Mouse (Mus musculus): ENCODE results near the gene Cd37. TPM values are rescaled to one million over a fixed set of nuclear protein-coding genes. Genes with fewer than 3 reads are reported as not detected.

The Cd37 gene
- total RNA-seq, 2 experiments from 2014 or later = 3.7 to 5.5 TPM

- Histone ChIP-seq H3K4me3 (no peak overlapping the region), H3K27ac (no peak overlapping the region)
- no peak for DNase-seq (ENCODE audit: low spot score in 2 of 2)
- TF ChIP-seq CTCF (conservative IDR thresholded peaks at IDR 0.05) = no peak
Measured at GRCm38 (mm10) chr7:45191803-45192363, 47.0 kb downstream of the Cd37 start.

GRCm38 (mm10) chr7:45191161-45191560 lies 47.8 kb downstream of the Cd37 start:
- no peak for DNase-seq (ENCODE audit: low spot score in 2 of 2)
- Histone ChIP-seq H3K4me3 (no peak overlapping the region), H3K27ac (no peak overlapping the region)
- no peak for TF ChIP-seq CTCF (conservative IDR thresholded peaks at IDR 0.05)

- Histone ChIP-seq H3K27ac (no peak overlapping the region), H3K4me3 (no peak overlapping the region)
- TF ChIP-seq CTCF (conservative IDR thresholded peaks at IDR 0.05) = no peak
- no peak for DNase-seq (ENCODE audit: low spot score in 2 of 2)
Measured at GRCm38 (mm10) chr7:45190186-45190585, 48.7 kb downstream of the Cd37 start.

GRCm38 (mm10) chr7:45189600-45189999 lies 49.3 kb downstream of the Cd37 start:
- no peak for TF ChIP-seq CTCF (conservative IDR thresholded peaks at IDR 0.05)
- no peak for DNase-seq (ENCODE audit: low spot score in 2 of 2)
- Histone ChIP-seq H3K27ac (no peak overlapping the region), H3K4me3 (no peak overlapping the region)

GRCm38 (mm10) chr7:45185921-45186320 lies 53.0 kb downstream of the Cd37 start:
- H3K4me3 ChIP-seq = no peak overlapping the region
- no peak overlapping the region for H3K27ac ChIP-seq
- no peak for TF ChIP-seq CTCF (conservative IDR thresholded peaks at IDR 0.05)

GRCm38 (mm10) chr7:45183672-45184071 lies 55.2 kb downstream of the Cd37 start:
- no peak overlapping the region for H3K27ac ChIP-seq
- no peak for DNase-seq (ENCODE audit: low spot score in 2 of 2)
- TF ChIP-seq CTCF (conservative IDR thresholded peaks at IDR 0.05) = no peak
- H3K4me3 ChIP-seq = no peak overlapping the region

More at GRCm38 (mm10) chr7:45185921-45186320, 53.0 kb downstream of the Cd37 start:
- DNase-seq (ENCODE audit: low spot score in 2 of 2) = no peak

Other genes with a start within 250 kb of the Cd37 start
- gene Irf3, start 241.5 kb downstream of the Cd37 start, total RNA-seq (2021) = 10 to 100 TPM; 38.4 to 42.7 TPM
- gene Bcl2l12, start 240.4 kb downstream of the Cd37 start, total RNA-seq (2021) = 1 to 10 TPM; 2.5 to 3.7 TPM
- 100 to 1,000 TPM; 166 to 168 TPM for gene Scaf1, start 222.8 kb downstream of the Cd37 start, total RNA-seq (2021)
- 10 to 100 TPM; 12.4 to 13.1 TPM for gene Rras, start 221.2 kb downstream of the Cd37 start, total RNA-seq (2021)
- gene Prr12, start 186.2 kb downstream of the Cd37 start, total RNA-seq (2021) = 10 to 100 TPM; 77.6 to 81.4 TPM
- 10 to 100 TPM; 54.2 to 57.7 TPM for gene Nosip, start 176.7 kb downstream of the Cd37 start, total RNA-seq (2021)
- gene Prrg2, start 176.4 kb downstream of the Cd37 start, total RNA-seq (2021) = 1 to 10 TPM; 5.7 to 8.4 TPM
- 10 to 100 TPM in 1 of 2 experiments, 1 to 10 TPM in 1; 7.5 to 11.7 TPM for gene Rcn3, start 146.9 kb downstream of the Cd37 start, total RNA-seq (2021)
- gene Fcgrt, start 135.3 kb downstream of the Cd37 start, total RNA-seq (2021) = 10 to 100 TPM; 17.8 to 19.0 TPM
- gene Rps11, start 114.7 kb downstream of the Cd37 start, total RNA-seq (2021) = 100 to 1,000 TPM; 436 to 442 TPM
- gene Rpl13a, start 110.4 kb downstream of the Cd37 start, total RNA-seq (2021) = 100 to 1,000 TPM; 808 to 856 TPM
- gene Gm45713, start 102.9 kb downstream of the Cd37 start, total RNA-seq (2021) = not detected
- 1 to 10 TPM; 9.4 TPM for gene Flt3l, start 102.7 kb downstream of the Cd37 start, total RNA-seq (2021)
- 10 to 100 TPM; 43.0 to 46.1 TPM for gene Pih1d1, start 84.8 kb downstream of the Cd37 start, total RNA-seq (2021)
- 10 to 100 TPM; 13.2 to 13.3 TPM for gene Aldh16a1, start 84.5 kb downstream of the Cd37 start, total RNA-seq (2021)
- gene Slc17a7, start 75.2 kb downstream of the Cd37 start, total RNA-seq (2021) = 1,000 to 10,000 TPM; 1,342 to 1,423 TPM
- gene Gfy, start 59.5 kb downstream of the Cd37 start, total RNA-seq (2021) = under 1 TPM in 1 of 2 experiments, not detected in 1; 0.20 TPM
- gene Pth2, start 58.1 kb downstream of the Cd37 start, total RNA-seq (2021) = not detected
- 1 to 10 TPM; 3.5 to 3.9 TPM for gene Ccdc155, start 34.2 kb downstream of the Cd37 start, total RNA-seq (2021)
- 1 to 10 TPM; 1.6 TPM for gene Dkkl1, start 27.0 kb downstream of the Cd37 start, total RNA-seq (2021)
- gene Tead2, start 23.4 kb downstream of the Cd37 start, total RNA-seq (2021) = 1 to 10 TPM; 4.3 to 5.7 TPM
- gene Slc6a16, start 2.0 kb upstream of the Cd37 start, total RNA-seq (2021) = 1 to 10 TPM; 1.7 to 2.8 TPM
- gene Slc6a21, start 38.4 kb upstream of the Cd37 start, total RNA-seq (2021) = not detected
- gene Trpm4, start 94.7 kb upstream of the Cd37 start, total RNA-seq (2021) = 10 to 100 TPM; 12.8 to 16.5 TPM
- under 1 TPM; 0.22 to 0.33 TPM for gene Hrc, start 96.2 kb upstream of the Cd37 start, total RNA-seq (2021)
- 100 to 1,000 TPM; 133 to 138 TPM for gene Ppfia3, start 127.9 kb upstream of the Cd37 start, total RNA-seq (2021)
- 100 to 1,000 TPM; 138 to 146 TPM for gene Lin7b, start 131.5 kb upstream of the Cd37 start, total RNA-seq (2021)
- gene Snrnp70, start 156.6 kb upstream of the Cd37 start, total RNA-seq (2021) = 100 to 1,000 TPM; 456 to 514 TPM
- not detected for gene Kcna7, start 166.5 kb upstream of the Cd37 start, total RNA-seq (2021)
- gene Ntf5, start 174.6 kb upstream of the Cd37 start, total RNA-seq (2021) = not detected
- gene Lhb, start 181.7 kb upstream of the Cd37 start, total RNA-seq (2021) = not detected
- gene Gys1, start 195.7 kb upstream of the Cd37 start, total RNA-seq (2021) = 10 to 100 TPM; 16.1 to 20.3 TPM
- 10 to 100 TPM; 35.0 to 37.2 TPM for gene Ruvbl2, start 199.0 kb upstream of the Cd37 start, total RNA-seq (2021)
- gene Ftl1, start 220.8 kb upstream of the Cd37 start, total RNA-seq (2021) = 100 to 1,000 TPM; 186 to 204 TPM
- gene Bax, start 227.8 kb upstream of the Cd37 start, total RNA-seq (2021) = 10 to 100 TPM; 73.2 to 77.6 TPM
- gene Tulp2, start 242.8 kb upstream of the Cd37 start, total RNA-seq (2021) = not detected
- 1 to 10 TPM; 2.1 to 3.1 TPM for gene Gm45808, start 247.7 kb upstream of the Cd37 start, total RNA-seq (2021)
- gene Dhdh, start 249.7 kb upstream of the Cd37 start, total RNA-seq (2021) = 1 to 10 TPM; 4.3 to 4.4 TPM